Mouse (Mus musculus) neutrophil, adult 65 days (primary cell): ENCODE results near the gene Duox2. TPM values are rescaled to one million over a fixed set of nuclear protein-coding genes. Genes with fewer than 3 reads are reported as not detected.

ENCODE experiments used
- total RNA-seq: library from RNA; stranded (reverse); gene quantifications from 2 replicates; pipeline ENCODE4 v1.2.4, GENCODE M21; 2023

The Duox2 gene
- total RNA-seq: not detected in 2 replicates

GRCm38 (mm10) chr2:122298096-122298499, at the start of gene Duox2:
Duox2 (minus strand) TSS chr2:122298449.

GRCm38 (mm10) chr2:122315372-122315771, 17.1 kb upstream of the Duox2 start, which contains the start of gene Duox1:
Duox1 (plus strand) TSS chr2:122315672.

GRCm38 (mm10) chr2:122313536-122313935, 15.3 kb upstream of the Duox2 start, which contains the start of gene Duoxa1:
Duoxa1 (minus strand) TSS chr2:122313730.

GRCm38 (mm10) chr2:122298596-122299490, 594 bp upstream of the Duox2 start, which contains the start of gene Duoxa2:
Duoxa2 (plus strand) TSS chr2:122298900.

GRCm38 (mm10) chr2:122234611-122235288, 63.5 kb downstream of the Duox2 start, which contains the start of gene Sord:
Sord (plus strand) TSS chr2:122234749.

Other genes starting within 250 kb of the Duox2 start
- gene Spg11, start 180.1 kb downstream of the Duox2 start, total RNA-seq: 23.6 and 33.1 TPM in 2 replicates
- gene B2m, start 150.8 kb downstream of the Duox2 start, total RNA-seq: 620 and 1,063 TPM in 2 replicates
- gene Trim69, start 137.7 kb downstream of the Duox2 start, total RNA-seq: 0.44 TPM in 1 of 2 replicates, not detected in the other
- not detected in 2 replicates for gene Patl2, start 112.3 kb downstream of the Duox2 start, total RNA-seq
- gene Terb2, start 112.2 kb downstream of the Duox2 start, total RNA-seq: not detected in 2 replicates
- gene Sord, start 63.7 kb downstream of the Duox2 start, total RNA-seq: 12.9 and 18.7 TPM in 2 replicates
- not detected in 2 replicates for gene Duoxa2, start 451 bp upstream of the Duox2 start, total RNA-seq
- not detected in 2 replicates for gene Duoxa1, start 15.3 kb upstream of the Duox2 start, total RNA-seq
- gene Duox1, start 17.2 kb upstream of the Duox2 start, total RNA-seq: not detected in 2 replicates
- gene Shf, start 70.7 kb upstream of the Duox2 start, total RNA-seq: 0.43 and 0.88 TPM in 2 replicates
- 40.3 and 42.5 TPM in 2 replicates for gene Slc28a2, start 128.0 kb upstream of the Duox2 start, total RNA-seq
- 3.9 and 4.2 TPM in 2 replicates for gene Gm14085, start 186.5 kb upstream of the Duox2 start, total RNA-seq